In genomic region chr13:46928961-46929691, GRCm38 (mm10) we compare ENCODE assay signal across 8 mouse cellular contexts. TPM values are rescaled to one million over a fixed set of nuclear protein-coding genes. Genes with fewer than 3 reads are reported as not detected.
DNase-seq lines count a peak whose midpoint lies in the region; ATAC-seq and TF ChIP-seq lines count a peak whose summit lies in the region.

No protein-coding gene starts in this region.

- under 1% methylated on average over 60 of the region's 60 CpGs for WGBS in embryonic facial prominence, embryonic 15.5 days
- WGBS in heart, embryonic 13.5 days, result under 1% methylated on average over 49 of the region's 60 CpGs
- under 1% methylated on average over 49 of the region's 60 CpGs for WGBS in kidney, postnatal 0 days
- WGBS in liver, embryonic 14.5 days (ENCODE audit: insufficient replicate concordance), result under 1% methylated on average over 50 of the region's 60 CpGs
- under 1% methylated on average over 58 of the region's 60 CpGs for WGBS in neural tube, embryonic 14.5 days
- 7% methylated on average over 56 of the region's 60 CpGs for WGBS in thymus, adult 2 months

- peak overlapping the region; percentile 84 for H3K4me3 ChIP-seq in embryonic facial prominence, embryonic 15.5 days (replicated peaks)
- peak overlapping the region; percentile 80 for H3K4me3 ChIP-seq in heart, embryonic 13.5 days
- peak overlapping the region; percentile 86 for H3K4me3 ChIP-seq in kidney, postnatal 0 days (replicated peaks; ENCODE audit: low read depth, low read length)
- peak overlapping the region; percentile 67 to 71 for H3K4me3 ChIP-seq in liver, embryonic 14.5 days (ENCODE audit: insufficient read depth in 1 of 2, low read depth in 2 of 2, low read length in 2 of 2)
- H3K4me3 ChIP-seq in neural tube, embryonic 14.5 days (ENCODE audit: low read depth, low read length), result peak overlapping the region; percentile 79
- peak overlapping the region; percentile 69 for H3K4me3 ChIP-seq in thymus, adult 2 months (ENCODE audit: control insufficient read depth, insufficient read depth, low read length)

- H3K27ac ChIP-seq in embryonic facial prominence, embryonic 15.5 days (replicated peaks), result peak overlapping the region; percentile 98
- peak overlapping the region; percentile 99 for H3K27ac ChIP-seq in heart, embryonic 13.5 days (replicated peaks)
- H3K27ac ChIP-seq in kidney, postnatal 0 days, result peak overlapping the region; percentile 98
- H3K27ac ChIP-seq in liver, embryonic 14.5 days, result no peak overlapping the region
- H3K27ac ChIP-seq in neural tube, embryonic 14.5 days (ENCODE audit: low read depth, low read length), result peak overlapping the region; percentile 98
- no peak overlapping the region for H3K27ac ChIP-seq in thymus, adult 2 months (ENCODE audit: control insufficient read depth, insufficient read depth, low read length)

- TF ChIP-seq POLR2A in thymus, adult 2 months (IDR thresholded peaks at IDR 0.05; ENCODE audit: control insufficient read depth, extremely low read depth, insufficient read depth, low read length, poor library complexity), result no peak

- no peaks in the 10 kb centered on the region for H3K9me3 ChIP-seq in embryonic facial prominence, embryonic 15.5 days (replicated peaks)
- no peaks in the 10 kb centered on the region for H3K9me3 ChIP-seq in heart, embryonic 13.5 days
- H3K9me3 ChIP-seq in kidney, postnatal 0 days (replicated peaks; ENCODE audit: low read length), result no peaks in the 10 kb centered on the region
- H3K9me3 ChIP-seq in liver, embryonic 14.5 days (ENCODE audit: control insufficient read depth, low read length), result no peaks in the 10 kb centered on the region
- no peaks in the 10 kb centered on the region for H3K9me3 ChIP-seq in neural tube, embryonic 14.5 days (ENCODE audit: control insufficient read depth, low read length)

- no peak for TF ChIP-seq EP300 in liver, embryonic 14.5 days (IDR thresholded peaks at IDR 0.05; ENCODE audit: low read depth)

- DNase-seq in B cell, adult 2 months, result peak; percentile 24 to 31
- DNase-seq in adrenal gland, postnatal 36 days, result peak; percentile 62 to 78
- DNase-seq in kidney, postnatal 0 days (ENCODE audit: low spot score), result peak; percentile 53
- DNase-seq in liver, embryonic 14.5 days (ENCODE audit: low read depth in 3 of 3, low spot score in 3 of 3), result no peak
- DNase-seq in thymus, adult 2 months, result peak; percentile 13

- H3K36me3 ChIP-seq in embryonic facial prominence, embryonic 15.5 days, result no peaks in the 10 kb centered on the region
- H3K36me3 ChIP-seq in heart, embryonic 13.5 days, result peaks cover 16% of the 10 kb centered on the region
- H3K36me3 ChIP-seq in kidney, postnatal 0 days (ENCODE audit: insufficient read depth, low read length), result no peaks in the 10 kb centered on the region
- H3K36me3 ChIP-seq in liver, embryonic 14.5 days (replicated peaks; ENCODE audit: control insufficient read depth, insufficient read depth, low read depth), result no peaks in the 10 kb centered on the region
- H3K36me3 ChIP-seq in neural tube, embryonic 14.5 days (ENCODE audit: control insufficient read depth, insufficient read depth, low read length), result no peaks in the 10 kb centered on the region
- H3K36me3 ChIP-seq in thymus, adult 2 months (ENCODE audit: control insufficient read depth, insufficient read depth, low read length), result no peaks in the 10 kb centered on the region

- ATAC-seq in embryonic facial prominence, embryonic 15.5 days (ENCODE audit: insufficient number of reproducible peaks, low FRiP score, low TSS enrichment, low read depth), result peak; percentile 24; the same call in 1 of the 2 replicates
- 0 out of 2 replicates have a peak, but pooled peaks have one; percentile 17 for ATAC-seq in heart, embryonic 13.5 days (ENCODE audit: extremely low read depth, insufficient number of reproducible peaks, low FRiP score, low TSS enrichment)
- peak; percentile 61 for ATAC-seq in kidney, postnatal 0 days (replicated peaks; ENCODE audit: low FRiP score, low read depth)
- peak; percentile 34; the same call in 1 of the 2 replicates for ATAC-seq in liver, embryonic 14.5 days (ENCODE audit: insufficient read depth)
- peak; percentile 68 for ATAC-seq in neural tube, embryonic 14.5 days (ENCODE audit: low read depth)

- TF ChIP-seq CTCF in kidney, postnatal 0 days (IDR thresholded peaks at IDR 0.05; ENCODE audit: low read depth), result 0 out of 2 replicates have a peak, but pooled peaks have one; percentile 5
- TF ChIP-seq CTCF in liver, embryonic 14.5 days (IDR thresholded peaks at IDR 0.05; ENCODE audit: low read depth), result no peak
- TF ChIP-seq CTCF in thymus, adult 2 months (IDR thresholded peaks at IDR 0.05; ENCODE audit: borderline replicate concordance, control insufficient read depth, extremely low read depth, insufficient read depth, low read length, poor library complexity), result no peak

- no peaks in the 10 kb centered on the region for H3K27me3 ChIP-seq in embryonic facial prominence, embryonic 15.5 days
- H3K27me3 ChIP-seq in heart, embryonic 13.5 days (replicated peaks), result no peaks in the 10 kb centered on the region
- no peaks in the 10 kb centered on the region for H3K27me3 ChIP-seq in kidney, postnatal 0 days (ENCODE audit: insufficient read depth, low read length)
- H3K27me3 ChIP-seq in liver, embryonic 14.5 days (ENCODE audit: control insufficient read depth, insufficient read depth, low read length), result peaks cover 7% of the 10 kb centered on the region
- no peaks in the 10 kb centered on the region for H3K27me3 ChIP-seq in neural tube, embryonic 14.5 days (ENCODE audit: control insufficient read depth, insufficient read depth, low read length)
- peaks cover 6% of the 10 kb centered on the region; the same call in 1 of the 2 replicates for H3K27me3 ChIP-seq in thymus, adult 2 months (ENCODE audit: control insufficient read depth, insufficient read depth, low read length)

- peak overlapping the region; percentile 87 for H3K9ac ChIP-seq in embryonic facial prominence, embryonic 15.5 days
- H3K9ac ChIP-seq in heart, embryonic 13.5 days, result peak overlapping the region; percentile 98
- H3K9ac ChIP-seq in kidney, postnatal 0 days (ENCODE audit: low read depth, low read length), result peak overlapping the region; percentile 89
- H3K9ac ChIP-seq in liver, embryonic 14.5 days (replicated peaks), result peak overlapping the region; percentile 33
- H3K9ac ChIP-seq in neural tube, embryonic 14.5 days (replicated peaks; ENCODE audit: low read depth, low read length), result peak overlapping the region; percentile 90

- H3K4me1 ChIP-seq in embryonic facial prominence, embryonic 15.5 days, result peaks cover 18% of the 10 kb centered on the region
- H3K4me1 ChIP-seq in heart, embryonic 13.5 days, result peaks cover 53% of the 10 kb centered on the region
- no peaks in the 10 kb centered on the region for H3K4me1 ChIP-seq in kidney, postnatal 0 days (replicated peaks; ENCODE audit: insufficient read depth, low read length)
- H3K4me1 ChIP-seq in liver, embryonic 14.5 days (replicated peaks; ENCODE audit: control insufficient read depth in 2 of 2, insufficient read depth in 2 of 2, low read length in 1 of 2), result peaks cover 0 to 11% of the 10 kb centered on the region in 2 experiments; a peak in 2 of 4 replicates
- H3K4me1 ChIP-seq in neural tube, embryonic 14.5 days (ENCODE audit: control insufficient read depth, insufficient read depth, low read length), result peaks cover 6% of the 10 kb centered on the region; the same call in 1 of the 2 replicates
- H3K4me1 ChIP-seq in thymus, adult 2 months (replicated peaks; ENCODE audit: control insufficient read depth, insufficient read depth, low read length), result peaks cover 12% of the 10 kb centered on the region

- peak overlapping the region; percentile 73 for H3K4me2 ChIP-seq in embryonic facial prominence, embryonic 15.5 days (replicated peaks)
- H3K4me2 ChIP-seq in heart, embryonic 13.5 days, result peak overlapping the region; percentile 90
- peak overlapping the region; percentile 96 for H3K4me2 ChIP-seq in kidney, postnatal 0 days (ENCODE audit: low read length)
- H3K4me2 ChIP-seq in liver, embryonic 14.5 days (ENCODE audit: low read depth), result peak overlapping the region; percentile 73
- H3K4me2 ChIP-seq in neural tube, embryonic 14.5 days (ENCODE audit: low read depth, low read length), result peak overlapping the region; percentile 91

RNA-seq across cellular contexts. Expression of gene Kif13a, which starts 0.5 kb away (rescaled TPM):
- total RNA-seq in adrenal gland, postnatal 36 days (2021), result 10 to 100 TPM; 31.0 to 39.0 TPM
- 21.0 and 26.7 TPM in 2 replicates for polyA plus RNA-seq in embryonic facial prominence, embryonic 15.5 days (2015; fragmentation: Nextera tagmentation; extraction: Ambion mirVana)
- polyA plus RNA-seq in heart, embryonic 13.5 days (2015; fragmentation: Nextera tagmentation; extraction: Ambion mirVana), result 22.9 and 32.9 TPM in 2 replicates
- polyA plus RNA-seq in kidney, postnatal 0 days (2015; fragmentation: Nextera tagmentation; extraction: Ambion mirVana), result 11.2 and 13.1 TPM in 2 replicates
- 3.0 and 3.1 TPM in 2 replicates for polyA plus RNA-seq in liver, embryonic 14.5 days (2012; rRNA removed)
- polyA plus RNA-seq in liver, embryonic 14.5 days (2014; fragmentation: Nextera tagmentation; extraction: Ambion mirVana), result 2.1 and 3.2 TPM in 2 replicates
- 10.4 and 14.1 TPM in 2 replicates for polyA plus RNA-seq in neural tube, embryonic 14.5 days (2014; fragmentation: Nextera tagmentation; extraction: Ambion mirVana)
- 6.3 and 6.4 TPM in 2 replicates for polyA plus RNA-seq in thymus, adult 2 months (2012; rRNA removed)

Comparison
In these comparisons a context has a peak if more than half of its experiments do, and no peak if none do; other contexts are left out.
1. DNase-seq: peak in B cell, adult 2 months (2 of 2), adrenal gland, postnatal 36 days (2 of 2), kidney, postnatal 0 days (single experiment) and thymus, adult 2 months (single experiment); none in liver, embryonic 14.5 days (0 of 3).
2. ATAC-seq: peak in every context shown above with its lines; median percentile 68 in neural tube, embryonic 14.5 days; 61 in kidney, postnatal 0 days; 34 in liver, embryonic 14.5 days; 24 in embryonic facial prominence, embryonic 15.5 days; 17 in heart, embryonic 13.5 days.
3. H3K27ac ChIP-seq: peak in embryonic facial prominence, embryonic 15.5 days (single experiment), heart, embryonic 13.5 days (single experiment), kidney, postnatal 0 days (single experiment) and neural tube, embryonic 14.5 days (single experiment); none in liver, embryonic 14.5 days (single experiment) and thymus, adult 2 months (single experiment).
4. H3K9ac ChIP-seq: peak in every context shown above with its lines; median percentile 98 in heart, embryonic 13.5 days; 90 in neural tube, embryonic 14.5 days; 89 in kidney, postnatal 0 days; 87 in embryonic facial prominence, embryonic 15.5 days; 33 in liver, embryonic 14.5 days.
5. Peak in every context shown above with its lines, with median percentiles within 50 percentile points of each other: H3K4me2 ChIP-seq and H3K4me3 ChIP-seq.